Mouse (Mus musculus): ENCODE results near the gene Tbc1d16.

Tbc1d16 gene

GRCm38 (mm10) chr11:119208870-119209370, 19.4 kb downstream of the Tbc1d16 start:
- DNase-seq (ENCODE audit: low read depth, low spot score), result no peak

GRCm38 (mm10) chr11:119207986-119208385, 20.3 kb downstream of the Tbc1d16 start:
- no peak for DNase-seq (ENCODE audit: low read depth, low spot score)

GRCm38 (mm10) chr11:119206562-119206961, 21.7 kb downstream of the Tbc1d16 start:
- DNase-seq (ENCODE audit: low read depth, low spot score), result no peak

- no peak for DNase-seq (ENCODE audit: low read depth, low spot score)
Measured at GRCm38 (mm10) chr11:119205738-119206137, 22.6 kb downstream of the Tbc1d16 start.

GRCm38 (mm10) chr11:119203423-119203822, 24.9 kb downstream of the Tbc1d16 start:
- DNase-seq (ENCODE audit: low read depth, low spot score), result no peak

- DNase-seq (ENCODE audit: low read depth, low spot score), result no peak
Measured at GRCm38 (mm10) chr11:119199233-119199601, 29.1 kb downstream of the Tbc1d16 start.

- no peak for DNase-seq (ENCODE audit: low read depth, low spot score)
Measured at GRCm38 (mm10) chr11:119198564-119199232, 29.6 kb downstream of the Tbc1d16 start.

- no peak for DNase-seq (ENCODE audit: low read depth, low spot score)
Measured at GRCm38 (mm10) chr11:119197618-119198563, 30.4 kb downstream of the Tbc1d16 start.

GRCm38 (mm10) chr11:119192605-119193004, 35.7 kb downstream of the Tbc1d16 start:
- DNase-seq (ENCODE audit: low read depth, low spot score), result no peak

GRCm38 (mm10) chr11:119192176-119192575, 36.1 kb downstream of the Tbc1d16 start:
- no peak for DNase-seq (ENCODE audit: low read depth, low spot score)

- no peak for DNase-seq (ENCODE audit: low read depth, low spot score)
Measured at GRCm38 (mm10) chr11:119191606-119192081, 36.7 kb downstream of the Tbc1d16 start.

GRCm38 (mm10) chr11:119190498-119190897, 37.8 kb downstream of the Tbc1d16 start:
- no peak for DNase-seq (ENCODE audit: low read depth, low spot score)

- DNase-seq (ENCODE audit: low read depth, low spot score), result no peak
Measured at GRCm38 (mm10) chr11:119189319-119189718, 39.0 kb downstream of the Tbc1d16 start.

GRCm38 (mm10) chr11:119188389-119188788, 39.9 kb downstream of the Tbc1d16 start:
- DNase-seq (ENCODE audit: low read depth, low spot score), result no peak

- no peak for DNase-seq (ENCODE audit: low read depth, low spot score)
Measured at GRCm38 (mm10) chr11:119187800-119188197, 40.5 kb downstream of the Tbc1d16 start.

GRCm38 (mm10) chr11:119186989-119187799, 41.1 kb downstream of the Tbc1d16 start:
- no peak for DNase-seq (ENCODE audit: low read depth, low spot score)

- no peak for DNase-seq (ENCODE audit: low read depth, low spot score)
Measured at GRCm38 (mm10) chr11:119186381-119186780, 41.9 kb downstream of the Tbc1d16 start.

- no peak for DNase-seq (ENCODE audit: low read depth, low spot score)
Measured at GRCm38 (mm10) chr11:119183684-119184310, 44.5 kb downstream of the Tbc1d16 start.

- no peak for DNase-seq (ENCODE audit: low read depth, low spot score)
Measured at GRCm38 (mm10) chr11:119181861-119182395, 46.4 kb downstream of the Tbc1d16 start.

- no peak for DNase-seq (ENCODE audit: low read depth, low spot score)
Measured at GRCm38 (mm10) chr11:119180824-119181582, 47.3 kb downstream of the Tbc1d16 start.
